Mouse (Mus musculus) heart, postnatal 14 days (tissue): ENCODE results near the gene Eea1. TPM values are rescaled to one million over a fixed set of nuclear protein-coding genes. Genes with fewer than 3 reads are reported as not detected.
"Not testable (repeated sequence)": the region's sequence is repeated elsewhere in the genome, so short reads cannot be mapped to it uniquely, and the experiment has no call there.

Source experiments
- DNase-seq, 2 experiments: peaks; one replicate each; pipeline ENCODE4 v3.0.0; 2021 to 2022
- intact Hi-C: fragments of 180-260 bp; cut with DNase I; formaldehyde crosslinking; loops from one replicate; pipeline ENCODE4 v1.15.1; 2025
- long read RNA-seq, 2 experiments: library from polyadenylated mRNA; stranded (forward); transcript quantifications; one replicate each; pipeline ENCODE4 v2.0.0; 2021
- total RNA-seq, 2 experiments: library from RNA; stranded (reverse); gene quantifications; 2 replicates each; pipeline ENCODE4 v1.2.3; 2021

Eea1 gene
- 10 to 100 TPM; 31.7 TPM for total RNA-seq
- long read RNA-seq, experiment 1, full-length matches to known transcripts = 1 of 3 reads
- long read RNA-seq, experiment 1, partial matches to known transcripts = 2 of 3 reads
- long read RNA-seq, experiment 1, other reads (novel, unspliced or antisense) = 0 of 3 reads
- long read RNA-seq, experiment 2, full-length matches to known transcripts = 5 of 9 reads
- long read RNA-seq, experiment 2, partial matches to known transcripts = 1 of 9 reads
- long read RNA-seq, experiment 2, other reads (novel, unspliced or antisense) = 3 of 9 reads

- peak; percentile 95 for DNase-seq
- intact Hi-C loops = no loop called here
These were observed at the start of gene Eea1 for GRCm38 (mm10) chr10:95940046-95940900. Gene Eea1, plus strand, starts transcription at chr10:95940650.

GRCm38 (mm10) chr10:95891214-95891960 lies 49.1 kb upstream of the Eea1 start:
- DNase-seq = no peak
- intact Hi-C loops = loop anchor here (5.0 to 10.0 kb wide), 2 partner anchors 389 to 897 kb away; partner anchors contain the start of gene Mrpl42

- intact Hi-C loops = loop anchor here (5.0 to 10.0 kb wide), 2 partner anchors 390 to 897 kb away; partner anchors contain the start of gene Mrpl42
- DNase-seq = no peak
These were observed 48.3 kb upstream of the Eea1 start for GRCm38 (mm10) chr10:95892132-95892531.

GRCm38 (mm10) chr10:95893291-95893932 lies 47.0 kb upstream of the Eea1 start:
- intact Hi-C loops = loop anchor here (5.0 to 10.0 kb wide), 2 partner anchors 391 to 899 kb away; partner anchors contain the start of gene Mrpl42

GRCm38 (mm10) chr10:95894036-95894855 lies 46.2 kb upstream of the Eea1 start:
- intact Hi-C loops = loop anchor here (1.0 to 10.0 kb wide), 4 partner anchors 344 to 899 kb away; partner anchors contain the start of gene Mrpl42
- DNase-seq = peak in 1 of 2 experiments; percentile 19

More at GRCm38 (mm10) chr10:95893291-95893932, 47.0 kb upstream of the Eea1 start:
- no peak for DNase-seq

GRCm38 (mm10) chr10:95894856-95895386 lies 45.5 kb upstream of the Eea1 start:
- peak; percentile 53 to 71 for DNase-seq
- intact Hi-C loops = loop anchor here (1.0 to 10.0 kb wide), 4 partner anchors 345 to 900 kb away; partner anchors contain the start of gene Mrpl42

- peak; percentile 16 to 48 for DNase-seq
- intact Hi-C loops = loop anchor here (2.0 to 10.0 kb wide), 2 partner anchors 134 to 904 kb away; no protein-coding TSS in a partner anchor
These were observed 41.8 kb upstream of the Eea1 start for GRCm38 (mm10) chr10:95898471-95899154.

GRCm38 (mm10) chr10:95904668-95905067 lies 35.8 kb upstream of the Eea1 start:
- intact Hi-C loops = no loop called here
- DNase-seq = no peak

- no peak for DNase-seq
- intact Hi-C loops = no loop called here
These were observed 31.1 kb upstream of the Eea1 start for GRCm38 (mm10) chr10:95909246-95909909.

GRCm38 (mm10) chr10:95911016-95911415 lies 29.4 kb upstream of the Eea1 start:
- intact Hi-C loops = no loop called here
- DNase-seq = no peak

GRCm38 (mm10) chr10:95914434-95915174 lies 25.8 kb upstream of the Eea1 start:
- intact Hi-C loops = no loop called here
- DNase-seq = no peak

GRCm38 (mm10) chr10:95918716-95919115 lies 21.7 kb upstream of the Eea1 start:
- no peak for DNase-seq
- intact Hi-C loops = no loop called here

GRCm38 (mm10) chr10:95923263-95924217 lies 16.9 kb upstream of the Eea1 start:
- no peak for DNase-seq
- intact Hi-C loops = no loop called here

GRCm38 (mm10) chr10:95933631-95934030 lies 6.8 kb upstream of the Eea1 start:
- DNase-seq, intact Hi-C loops: not testable (repeated sequence)

- DNase-seq = no peak
- intact Hi-C loops = no loop called here
These were observed 684 bp downstream of the Eea1 start for GRCm38 (mm10) chr10:95940901-95941767.
